Mouse (Mus musculus) bone marrow, adult 2 months (tissue): ENCODE measurements around the gene Repin1. TPM values are rescaled to one million over a fixed set of nuclear protein-coding genes. Genes with fewer than 3 reads are reported as not detected.
"Not testable (repeated sequence)": the region's sequence is repeated elsewhere in the genome, so short reads cannot be mapped to it uniquely, and the experiment has no call there.

ENCODE experiments used
- H3K27ac ChIP-seq: fragments of 200-500 bp; 2 replicates; pipeline ENCODE4 v1.5.1; 2012; ENCODE audit warnings: low read depth, mild to moderate bottlenecking, control low read depth, inconsistent platforms, low read length; ENCODE audit not compliant: control insufficient read depth, poor library complexity, insufficient read depth
- H3K4me1 ChIP-seq: fragments of 200-500 bp; 2 replicates; pipeline ENCODE4 v1.6.1; 2011; ENCODE audit warnings: low read length; ENCODE audit not compliant: control insufficient read depth, insufficient read depth
- H3K4me3 ChIP-seq: fragments of 200-500 bp; replicated peaks from 2 replicates; pipeline ENCODE3; 2011; ENCODE audit warnings: mild to moderate bottlenecking, low read depth, low read length, control low read depth; ENCODE audit not compliant: control insufficient read depth
- CTCF ChIP-seq: fragments of 200-500 bp; IDR thresholded peaks from 2 replicates; pipeline ENCODE4 v1.5.1; 2011; ENCODE audit warnings: low read length, control low read depth; ENCODE audit not compliant: control insufficient read depth, insufficient read depth
- POLR2A ChIP-seq: fragments of 200-500 bp; IDR thresholded peaks from 2 replicates; pipeline ENCODE4 v1.6.1; 2011; ENCODE audit warnings: low read depth, mild to moderate bottlenecking, control low read depth, low read length, borderline replicate concordance; ENCODE audit not compliant: control insufficient read depth
- WGBS: fragments of 180-500 bp; shearing (Covaris S2); methylation state at CpG from one replicate; pipeline ENCODE4 v1.1.7; 2018; 5-methylcytosine and 5-hydroxymethylcytosine counted together
- polyA plus RNA-seq: library from polyadenylated mRNA; stranded (reverse); fragments of >200 nt; gene quantifications from 2 replicates; pipeline ENCODE4 v1.2.4, GENCODE M21; 2011; ENCODE audit warnings: low replicate concordance; ENCODE audit not compliant: missing spikeins, insufficient read depth, insufficient read length

Repin1 gene
- polyA plus RNA-seq, 1 experiment = 5.5 TPM

DNA sequence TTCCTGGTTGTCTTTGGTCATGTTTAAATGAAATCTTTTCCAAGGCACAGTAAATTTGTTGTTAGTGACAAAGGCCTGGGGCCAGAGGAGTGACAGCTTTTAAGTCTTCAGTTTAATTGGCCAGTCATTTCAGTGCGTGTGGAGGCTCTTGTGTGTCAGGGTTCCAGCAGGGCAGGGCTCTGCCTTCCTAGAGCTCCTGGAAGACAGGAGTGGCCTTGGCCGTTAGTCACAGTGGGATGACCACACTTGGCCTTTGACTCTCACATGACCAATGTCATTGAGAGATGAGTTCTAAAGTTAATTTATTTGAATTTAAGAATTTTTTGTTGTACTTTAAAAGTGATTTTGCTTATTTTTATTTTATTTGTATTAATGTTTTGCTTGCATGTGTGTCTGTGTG is 14.4 kb downstream of the Repin1 start:
- TF ChIP-seq POLR2A (no peak), CTCF (no peak)
- 79% methylated on average over 2 of the region's 2 CpGs for WGBS
- Histone ChIP-seq H3K27ac (no peak overlapping the region), H3K4me3 (no peak overlapping the region), H3K4me1 (no peaks in the 10 kb centered on the region)

DNA sequence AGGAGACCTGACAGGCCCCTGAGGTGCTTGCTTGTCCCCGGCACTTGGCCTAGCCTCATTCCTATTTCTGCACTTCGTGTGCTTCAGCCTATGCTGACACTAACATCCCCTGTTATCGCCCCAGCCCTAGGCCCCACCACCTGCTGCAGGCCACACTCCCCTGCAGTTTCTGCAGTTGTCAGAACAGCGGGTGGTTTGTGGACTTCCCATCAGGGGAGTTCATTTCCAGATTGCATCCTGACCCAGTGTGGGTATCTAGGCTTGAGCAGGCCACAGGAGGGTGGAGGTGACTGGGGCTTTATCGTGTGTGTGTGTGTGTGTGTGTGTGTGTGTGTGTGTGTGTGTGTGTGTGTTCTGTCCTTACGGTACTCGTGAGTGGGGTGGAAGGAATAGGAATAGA is 15.8 kb downstream of the Repin1 start:
- no peak overlapping the region for H3K27ac ChIP-seq
- H3K4me1 ChIP-seq = no peaks in the 10 kb centered on the region
- TF ChIP-seq POLR2A = no peak
- TF ChIP-seq CTCF = no peak
- no peak overlapping the region for H3K4me3 ChIP-seq
- WGBS = 42% methylated on average over 7 of the region's 7 CpGs

DNA sequence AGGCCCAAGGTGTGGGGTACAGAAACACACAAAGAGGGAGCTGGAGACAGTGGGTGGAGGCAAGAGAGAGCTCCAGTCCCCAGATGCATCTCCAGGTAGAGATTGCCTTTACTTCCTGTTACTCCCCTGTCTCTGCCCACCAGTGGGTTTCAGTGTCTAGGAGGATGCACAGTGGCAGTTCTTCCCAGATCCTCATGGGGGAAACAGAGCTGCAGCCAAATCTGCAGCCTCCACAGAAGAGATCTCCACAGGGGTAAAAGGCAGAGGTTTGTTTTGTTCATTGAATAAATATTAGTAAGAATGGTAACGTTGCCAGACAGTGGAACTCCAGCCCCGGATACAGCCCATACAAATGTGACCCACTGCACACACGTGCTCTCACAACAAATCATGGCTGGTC is 17.0 kb downstream of the Repin1 start:
- TF ChIP-seq CTCF (no peak), POLR2A (no peak)
- Histone ChIP-seq H3K27ac (no peak overlapping the region), H3K4me1 (no peaks in the 10 kb centered on the region), H3K4me3 (no peak overlapping the region)
- WGBS = 82% methylated on average over 3 of the region's 3 CpGs

DNA sequence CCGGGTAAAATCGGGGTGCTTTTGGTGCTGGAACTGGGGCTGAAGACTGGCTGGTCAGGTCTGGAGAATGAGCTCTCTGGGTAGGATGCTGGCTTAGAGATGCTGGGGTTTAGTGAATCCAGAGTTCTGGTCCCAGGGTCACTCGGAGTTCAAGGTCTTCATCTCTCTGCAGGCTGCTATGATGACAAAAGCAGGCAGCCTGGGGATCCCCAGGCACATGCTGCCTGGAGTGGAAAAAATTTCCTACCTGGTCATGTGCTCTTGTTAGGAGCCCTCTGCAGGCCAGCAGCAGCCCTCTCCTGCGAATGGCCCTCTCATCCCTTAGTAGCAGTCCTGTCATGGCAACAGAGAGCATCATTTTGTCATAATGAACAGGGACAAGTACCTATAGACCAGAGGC is 19.8 kb downstream of the Repin1 start:
- no peak for TF ChIP-seq CTCF
- no peak for TF ChIP-seq POLR2A
- WGBS = 80% methylated on average over 4 of the region's 4 CpGs
- Histone ChIP-seq H3K27ac (no peak overlapping the region), H3K4me3 (no peak overlapping the region), H3K4me1 (no peaks in the 10 kb centered on the region)

DNA sequence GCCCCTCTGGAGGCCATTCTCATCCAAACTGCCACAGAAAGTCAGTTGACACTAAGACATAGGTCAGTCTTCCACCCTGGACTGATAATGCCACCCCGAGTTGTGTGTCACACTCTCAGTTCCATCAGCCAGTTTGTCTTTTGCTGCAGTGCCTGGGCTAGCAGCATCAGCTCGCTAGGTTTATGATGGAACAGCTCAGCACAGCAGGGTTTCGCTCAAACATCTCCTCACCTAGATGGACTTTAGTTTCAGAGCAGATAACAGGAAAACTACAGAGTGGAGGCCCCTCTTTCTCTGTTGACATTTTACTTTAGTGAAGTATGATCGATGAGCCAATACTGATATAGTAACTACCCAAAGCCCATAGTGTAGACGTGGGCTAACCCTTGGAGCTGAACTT is 21.1 kb downstream of the Repin1 start:
- Histone ChIP-seq H3K27ac (no peak overlapping the region), H3K4me1 (no peaks in the 10 kb centered on the region), H3K4me3 (no peak overlapping the region)
- 84% methylated on average over 5 of the region's 5 CpGs for WGBS
- no peak for TF ChIP-seq CTCF
- no peak for TF ChIP-seq POLR2A

DNA sequence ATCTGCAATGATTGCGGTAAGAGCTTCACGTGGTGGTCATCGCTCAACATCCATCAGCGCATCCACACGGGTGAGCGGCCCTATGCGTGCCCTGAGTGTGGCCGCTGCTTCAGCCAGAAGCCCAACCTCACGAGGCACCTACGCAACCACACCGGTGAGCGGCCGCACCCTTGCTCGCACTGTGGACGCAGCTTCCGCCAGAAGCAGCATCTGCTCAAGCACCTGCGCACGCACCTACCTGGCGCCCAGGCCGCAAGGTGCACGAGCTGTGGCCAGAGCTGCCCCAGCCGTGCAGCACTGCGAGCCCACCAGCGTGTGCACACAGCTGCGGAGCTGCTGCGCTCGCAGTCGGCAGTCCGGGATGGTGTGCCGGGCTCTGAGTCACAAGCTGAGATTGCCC is 26.3 kb downstream of the Repin1 start:
- TF ChIP-seq CTCF (no peak), POLR2A (no peak)
- Histone ChIP-seq H3K4me1 (no peaks in the 10 kb centered on the region; the same call in 1 of the 2 replicates), H3K4me3 (no peak overlapping the region), H3K27ac (no peak overlapping the region; the same call in 1 of the 2 replicates)
- WGBS = 93% methylated on average over 30 of the region's 30 CpGs

DNA sequence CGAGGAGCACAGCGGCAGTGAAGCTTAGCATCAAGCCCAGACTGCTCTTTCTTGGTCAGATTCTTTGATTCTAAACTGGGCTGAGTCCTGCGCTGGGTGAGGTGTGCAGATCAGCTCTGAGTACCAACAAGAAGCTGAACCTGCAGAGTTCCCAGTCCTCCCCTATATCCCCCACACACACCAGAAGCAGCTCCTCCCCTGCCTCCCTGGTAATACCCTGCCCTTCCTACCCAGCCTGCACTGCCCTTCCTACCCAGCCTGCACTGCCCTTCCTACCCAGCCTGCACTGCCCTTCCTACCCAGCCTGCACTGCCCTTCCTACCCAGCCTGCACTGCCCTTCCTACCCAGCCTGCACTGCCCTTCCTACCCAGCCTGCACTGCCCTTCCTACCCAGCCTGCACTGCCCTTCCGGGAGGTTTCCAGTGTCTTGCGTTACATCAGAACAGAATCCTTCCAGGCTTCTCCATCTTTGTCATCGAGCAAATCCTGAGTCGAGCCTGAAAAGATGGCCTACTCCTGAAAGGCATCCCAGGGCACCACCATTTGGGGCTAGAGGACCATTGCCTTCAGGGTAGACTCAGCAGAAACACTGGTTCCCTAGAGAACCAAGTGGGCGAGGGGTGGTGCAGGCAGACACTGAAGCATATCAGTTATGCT is 28.6 kb downstream of the Repin1 start:
- H3K4me3 ChIP-seq, H3K4me1 ChIP-seq, H3K27ac ChIP-seq: not testable (repeated sequence)
- 83% methylated on average over 8 of the region's 8 CpGs for WGBS

DNA sequence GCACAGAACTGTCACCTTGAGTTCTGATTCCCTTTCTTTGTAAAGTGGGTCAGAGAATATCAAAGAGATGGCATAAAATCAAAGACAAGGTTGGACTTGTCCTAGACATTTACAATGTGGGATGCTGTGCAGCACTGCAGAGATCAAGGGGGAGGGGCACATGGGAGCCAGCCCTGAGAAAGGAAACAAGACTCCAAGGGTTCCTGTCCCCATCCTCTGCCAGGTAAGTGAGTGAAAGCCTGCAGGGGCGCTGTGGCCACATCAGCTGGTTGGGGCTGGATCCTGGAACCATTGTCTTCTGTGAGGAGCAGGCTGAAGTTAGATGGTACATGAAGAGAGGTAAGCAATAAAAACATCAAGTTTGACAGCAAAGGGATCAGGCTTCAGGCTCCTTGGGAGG is 29.8 kb downstream of the Repin1 start:
- H3K4me1 ChIP-seq = no peaks in the 10 kb centered on the region; the same call in 1 of the 2 replicates
- no peak overlapping the region for H3K4me3 ChIP-seq
- TF ChIP-seq CTCF = no peak
- TF ChIP-seq POLR2A = no peak
- no peak overlapping the region for H3K27ac ChIP-seq
- 68% methylated on average over 1 of the region's 1 CpGs for WGBS

DNA sequence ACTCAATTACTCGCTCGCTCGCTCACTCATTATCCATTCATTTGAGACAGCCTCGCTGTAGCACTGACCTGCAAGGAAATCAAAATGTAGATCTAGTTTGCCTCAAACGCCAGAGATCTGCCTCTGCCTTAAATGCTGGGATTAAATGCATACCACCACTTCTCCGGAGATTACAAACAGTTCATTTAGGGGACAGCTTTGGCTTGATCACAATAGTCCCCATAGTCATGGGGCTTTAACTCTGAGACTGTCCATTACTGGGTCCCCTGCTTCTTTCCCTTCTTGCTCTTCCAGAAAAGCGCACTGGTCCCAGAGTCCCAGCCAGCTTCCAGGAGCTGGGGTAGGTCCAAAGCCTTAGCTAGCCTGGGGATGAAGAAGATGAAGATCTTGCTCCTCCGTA is 32.8 kb downstream of the Repin1 start, which contains the start of gene AI854703:
Gene AI854703, plus strand, starts transcription at position 301 of the 400 bp plus-strand sequence.
- 80% methylated on average over 8 of the region's 8 CpGs for WGBS
- Histone ChIP-seq H3K4me1 (no peaks in the 10 kb centered on the region), H3K27ac (no peak within 1 kb of the TSS), H3K4me3 (peak within 1 kb of the TSS; percentile 11)
- TF ChIP-seq POLR2A (no peak), CTCF (no peak)
